In the genomic region with DNA sequence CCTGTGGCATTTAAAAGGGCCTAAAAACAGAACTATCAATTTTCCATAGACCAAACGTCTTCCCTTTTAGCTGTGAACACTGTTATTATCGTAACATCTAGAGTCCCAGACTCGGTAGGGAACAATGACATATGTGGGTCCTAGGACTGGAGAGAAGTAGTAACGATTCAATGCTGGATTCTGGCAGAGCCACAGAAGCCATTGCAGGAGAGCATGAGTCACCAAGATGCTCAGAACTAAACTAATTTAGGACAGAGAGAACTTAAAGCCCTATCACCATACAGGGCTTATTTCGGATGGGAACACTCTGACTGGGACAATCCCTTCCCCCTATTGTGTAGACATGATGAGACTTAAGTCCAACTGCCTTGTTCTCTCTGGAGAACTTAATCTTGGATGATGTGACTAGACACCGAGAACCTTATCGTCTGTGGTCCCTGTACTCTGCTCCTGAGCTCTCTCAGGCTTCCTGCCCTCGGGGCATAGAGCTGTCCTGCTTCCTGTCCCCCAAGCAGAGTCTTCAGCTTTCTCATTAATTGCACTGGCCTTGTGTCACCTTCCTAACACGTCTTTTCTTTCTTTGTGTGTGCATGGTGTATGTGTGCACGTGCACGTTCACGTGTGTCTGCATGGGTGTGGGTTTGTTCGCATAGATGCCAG, we compare ENCODE assay signal across 22 mouse cellular contexts. TPM values are rescaled to one million over a fixed set of nuclear protein-coding genes. Genes with fewer than 3 reads are reported as not detected.
DNase-seq lines count a peak whose midpoint lies in the region; ATAC-seq and TF ChIP-seq lines count a peak whose summit lies in the region.
"Had no signal": no experiment of that assay in that cellular context is flagged by ENCODE, and none has a peak within 500 bp of the region (broad histone marks: within the 10 kb centered on the region; RNA-seq: fewer than 3 reads in every experiment).

No protein-coding gene starts in this region.

- TF ChIP-seq EP300 in MEL (IDR thresholded peaks at IDR 0.05; ENCODE audit: low read depth in 1 of 2, low read length in 2 of 2), result no peak

- H3K9me3 ChIP-seq in midbrain, embryonic 11.5 days (ENCODE audit: control insufficient read depth, low read length), result no peaks in the 10 kb centered on the region
- no peaks in the 10 kb centered on the region for H3K9me3 ChIP-seq in midbrain, embryonic 14.5 days (ENCODE audit: control insufficient read depth, low read length)
- no peaks in the 10 kb centered on the region for H3K9me3 ChIP-seq in MEL (replicated peaks; ENCODE audit: insufficient read depth, low read length)
- H3K9me3 ChIP-seq: embryonic facial prominence, embryonic 15.5 days; forebrain, embryonic 10.5 days; heart, embryonic 10.5 days; heart, embryonic 15.5 days; hindbrain, embryonic 13.5 days had no signal

- TF ChIP-seq POLR2A in MEL (IDR thresholded peaks at IDR 0.05; ENCODE audit: control insufficient read depth in 1 of 2, insufficient read depth in 1 of 2, low read depth in 1 of 2, low read length in 2 of 2, poor library complexity in 1 of 2), result no peak
- TF ChIP-seq POLR2A in olfactory bulb, adult 2 months (IDR thresholded peaks at IDR 0.05; ENCODE audit: insufficient read depth, low read depth, low read length), result no peak

- no peaks in the 10 kb centered on the region for H3K27me3 ChIP-seq in midbrain, embryonic 11.5 days (ENCODE audit: control insufficient read depth, insufficient read depth, low read length)
- no peaks in the 10 kb centered on the region for H3K27me3 ChIP-seq in midbrain, embryonic 14.5 days (ENCODE audit: control insufficient read depth, insufficient read depth, low read length)
- H3K27me3 ChIP-seq in MEL (ENCODE audit: control insufficient read depth in 1 of 2, insufficient read depth in 2 of 2, low read length in 2 of 2), result no peaks in the 10 kb centered on the region
- H3K27me3 ChIP-seq: embryonic facial prominence, embryonic 15.5 days; heart, embryonic 15.5 days; hindbrain, embryonic 13.5 days had no signal

- no peaks in the 10 kb centered on the region for H3K36me3 ChIP-seq in midbrain, embryonic 11.5 days (ENCODE audit: control insufficient read depth, insufficient read depth, low read length)
- H3K36me3 ChIP-seq in midbrain, embryonic 14.5 days (ENCODE audit: control insufficient read depth, insufficient read depth, low read length), result no peaks in the 10 kb centered on the region
- peaks cover 0 to 15% of the 10 kb centered on the region in 2 experiments; a peak in 2 of 4 replicates for H3K36me3 ChIP-seq in MEL (ENCODE audit: control insufficient read depth in 1 of 2, insufficient read depth in 2 of 2, low read length in 2 of 2)
- H3K36me3 ChIP-seq: embryonic facial prominence, embryonic 15.5 days; forebrain, embryonic 10.5 days; heart, embryonic 10.5 days; heart, embryonic 15.5 days; hindbrain, embryonic 13.5 days had no signal

- H3K79me2 ChIP-seq in MEL (ENCODE audit: control insufficient read depth, insufficient read depth, low read length, poor library complexity), result no peaks in the 10 kb centered on the region

- no peak for ATAC-seq in midbrain, embryonic 11.5 days (ENCODE audit: low FRiP score)
- ATAC-seq in midbrain, embryonic 14.5 days (ENCODE audit: low FRiP score, low TSS enrichment), result no peak
- ATAC-seq: forebrain, embryonic 14.5 days; hindbrain, postnatal 0 days had no signal

- no peak for TF ChIP-seq RAD21 in MEL (IDR thresholded peaks at IDR 0.05; ENCODE audit: low read depth, low read length)

- WGBS in midbrain, embryonic 11.5 days, result 83% methylated on average over 13 of the region's 13 CpGs
- 86% methylated on average over 13 of the region's 13 CpGs for WGBS in midbrain, embryonic 14.5 days
- WGBS in olfactory bulb, adult 2 months, result 55% methylated on average over 13 of the region's 13 CpGs

- no peak for TF ChIP-seq CTCF in MEL (IDR thresholded peaks at IDR 0.05 in 2 of 3, conservative IDR thresholded peaks at IDR 0.05 in 1 of 3; ENCODE audit: control insufficient read depth in 1 of 3, insufficient read depth in 1 of 3, low read depth in 2 of 3, low read length in 3 of 3, poor library complexity in 1 of 3, severe bottlenecking in 1 of 3)
- no peak for TF ChIP-seq CTCF in olfactory bulb, adult 2 months (IDR thresholded peaks at IDR 0.05; ENCODE audit: insufficient read depth, low read depth, low read length)

- DNase-seq in midbrain, embryonic 11.5 days (ENCODE audit: low spot score, missing footprints), result peak; percentile 26
- no peak for DNase-seq in midbrain, embryonic 14.5 days
- DNase-seq in MEL (ENCODE audit: low read depth, low spot score), result peak; percentile 63
- DNase-seq in NIH3T3 (ENCODE audit: low read depth), result peak; percentile 56
- DNase-seq in lung, postnatal 10 days, result no peak
- DNase-seq in kidney, adult 9 months, result no peak
- DNase-seq: adrenal gland, postnatal 14 days; cerebellum, adult 2 months; cerebellum, postnatal 10 days; embryo, embryonic 11 days; gastrocnemius, postnatal 10 days; heart, adult 18-20 months; heart, postnatal 14 days had no signal

- no peaks in the 10 kb centered on the region for H3K4me1 ChIP-seq in midbrain, embryonic 11.5 days (ENCODE audit: control insufficient read depth, insufficient read depth, low read length)
- H3K4me1 ChIP-seq in midbrain, embryonic 14.5 days (ENCODE audit: control insufficient read depth, insufficient read depth, low read length), result 0 out of 2 replicates have a peak, but pooled peaks cover 4% of the 10 kb centered on the region
- peaks cover 11 to 16% of the 10 kb centered on the region in 2 experiments for H3K4me1 ChIP-seq in MEL (ENCODE audit: control insufficient read depth in 1 of 2, insufficient read depth in 2 of 2, low read length in 2 of 2)
- peaks cover 16% of the 10 kb centered on the region for H3K4me1 ChIP-seq in olfactory bulb, adult 2 months (ENCODE audit: control insufficient read depth, insufficient read depth, low read length)
- H3K4me1 ChIP-seq: embryonic facial prominence, embryonic 15.5 days; forebrain, embryonic 10.5 days had no signal

- H3K4me2 ChIP-seq in midbrain, embryonic 11.5 days, result no peak overlapping the region
- H3K4me2 ChIP-seq in midbrain, embryonic 14.5 days (ENCODE audit: low read length), result no peak overlapping the region
- H3K4me2 ChIP-seq: embryonic facial prominence, embryonic 15.5 days; heart, embryonic 15.5 days; hindbrain, embryonic 13.5 days had no signal

- no peak overlapping the region for H3K4me3 ChIP-seq in midbrain, embryonic 11.5 days (ENCODE audit: low read depth, low read length)
- no peak overlapping the region for H3K4me3 ChIP-seq in midbrain, embryonic 14.5 days (replicated peaks; ENCODE audit: low read depth, low read length)
- H3K4me3 ChIP-seq in MEL (ENCODE audit: control insufficient read depth in 1 of 2, insufficient read depth in 1 of 2, low read depth in 2 of 2, low read length in 2 of 2), result no peak overlapping the region
- no peak overlapping the region for H3K4me3 ChIP-seq in olfactory bulb, adult 2 months (ENCODE audit: insufficient read depth, low read depth, low read length)
- H3K4me3 ChIP-seq: embryonic facial prominence, embryonic 15.5 days; erythroblast, embryonic 14.5 days; forebrain, embryonic 10.5 days; heart, embryonic 10.5 days; heart, embryonic 15.5 days; hindbrain, embryonic 13.5 days had no signal

- H3K27ac ChIP-seq in midbrain, embryonic 11.5 days (ENCODE audit: low read depth, low read length), result no peak overlapping the region
- no peak overlapping the region for H3K27ac ChIP-seq in midbrain, embryonic 14.5 days (replicated peaks; ENCODE audit: low read depth, low read length)
- H3K27ac ChIP-seq in MEL (ENCODE audit: control insufficient read depth, low read depth, low read length), result no peak overlapping the region
- peak overlapping the region; percentile 19; the same call in 1 of the 2 replicates for H3K27ac ChIP-seq in olfactory bulb, adult 2 months (ENCODE audit: insufficient read depth, low read depth, low read length)
- H3K27ac ChIP-seq: embryonic facial prominence, embryonic 15.5 days; forebrain, embryonic 10.5 days; heart, embryonic 10.5 days; heart, embryonic 15.5 days; hindbrain, embryonic 13.5 days; hindbrain, postnatal 0 days had no signal

- H3K9ac ChIP-seq in midbrain, embryonic 11.5 days (ENCODE audit: low read length), result no peak overlapping the region
- H3K9ac ChIP-seq in midbrain, embryonic 14.5 days (replicated peaks; ENCODE audit: low read length), result no peak overlapping the region
- H3K9ac ChIP-seq in MEL (ENCODE audit: control insufficient read depth, low read depth, low read length, poor library complexity, severe bottlenecking), result no peak overlapping the region
- H3K9ac ChIP-seq: embryonic facial prominence, embryonic 15.5 days; heart, embryonic 15.5 days; hindbrain, embryonic 13.5 days had no signal

TF ChIP-seq in MEL, 35 proteins besides CTCF, POLR2A, EP300 and RAD21:
- no peak for TF ChIP-seq SMC3 (IDR thresholded peaks at IDR 0.05; ENCODE audit: low read depth, low read length)
- 0 out of 2 replicates have a peak, but pooled peaks have one; percentile 16 for TF ChIP-seq TBP (IDR thresholded peaks at IDR 0.05; ENCODE audit: low read depth, low read length)
TF ChIP-seq in MEL: peak in this region for 1.

RNA-seq across cellular contexts. Expression of a gene that starts 31.5 kb away (rescaled TPM):
- polyA plus RNA-seq in midbrain, embryonic 11.5 days (2014; fragmentation: Nextera tagmentation; extraction: Ambion mirVana), result 13.2 and 14.7 TPM in 2 replicates
- 15.1 and 15.2 TPM in 2 replicates for polyA plus RNA-seq in midbrain, embryonic 14.5 days (2014; fragmentation: Nextera tagmentation; extraction: Ambion mirVana)
- total RNA-seq in MEL (2012; rRNA removed), result 26.4 and 34.8 TPM in 2 replicates
- 100 to 1,000 TPM in 1 of 2 experiments, 10 to 100 TPM in 1; 23.3 to 114 TPM for polyA plus RNA-seq in MEL (2012; ENCODE audit: insufficient read depth in 1 of 2, insufficient read length in 2 of 2, low read depth in 1 of 2, low replicate concordance in 2 of 2, missing spikeins in 1 of 2)
- polyA plus RNA-seq in olfactory bulb, adult 2 months (2012; ENCODE audit: insufficient read depth, insufficient read length, low replicate concordance, missing spikeins), result 242 and 456 TPM in 2 replicates

Comparison
In these comparisons a context has a peak if more than half of its experiments do, and no peak if none do; other contexts are left out.
1. DNase-seq: peak in midbrain, embryonic 11.5 days (single experiment), MEL (single experiment) and NIH3T3 (single experiment); none in midbrain, embryonic 14.5 days (single experiment), lung, postnatal 10 days (single experiment) and kidney, adult 9 months (single experiment).